ENCODE assay signal across 9 mouse cellular contexts in the genomic region with DNA sequence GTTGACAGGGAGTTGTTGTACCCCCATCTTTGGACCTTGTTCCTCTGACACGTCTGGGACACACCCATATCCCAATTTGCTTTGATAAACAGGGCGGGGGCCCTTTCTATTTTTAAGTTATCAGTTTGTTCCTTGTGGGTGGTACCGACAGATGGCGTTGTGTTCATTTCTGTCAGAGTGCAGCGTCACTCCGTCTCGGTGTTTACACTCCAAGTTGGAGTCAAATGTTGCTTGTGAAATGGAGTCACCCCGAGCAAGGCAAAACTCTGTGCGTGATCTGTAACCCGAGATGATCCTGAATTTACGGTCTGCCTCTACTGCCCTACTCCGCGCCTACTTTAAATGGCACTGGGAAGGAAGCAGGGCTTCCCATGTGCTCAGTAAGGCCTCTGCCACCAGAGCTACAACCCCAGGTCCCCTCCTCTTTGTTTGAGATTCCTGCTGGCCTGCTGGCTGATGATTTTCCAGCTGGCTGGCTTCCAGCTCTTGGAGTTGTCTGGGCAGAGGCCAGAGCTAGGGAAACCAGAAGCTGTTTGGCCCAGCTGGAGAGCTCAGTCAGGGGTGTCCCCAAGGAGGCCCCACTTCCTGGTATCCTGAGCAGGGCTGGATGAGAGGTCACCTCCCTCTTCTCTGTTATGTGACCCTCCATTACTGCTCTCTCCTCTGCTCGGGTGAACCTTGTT. TPM values are rescaled to one million over a fixed set of nuclear protein-coding genes. Genes with fewer than 3 reads are reported as not detected.
DNase-seq lines count a peak whose midpoint lies in the region; ATAC-seq and TF ChIP-seq lines count a peak whose summit lies in the region.
"Had no signal": no experiment of that assay in that cellular context is flagged by ENCODE, and none has a peak within 500 bp of the region (broad histone marks: within the 10 kb centered on the region; RNA-seq: fewer than 3 reads in every experiment).

No protein-coding gene starts in this region.

- ATAC-seq in erythroid progenitor cell, adult 5-6 weeks (replicated peaks; ENCODE audit: low FRiP score, poor library complexity, severe bottlenecking) = peak; percentile 85
- ATAC-seq in heart, embryonic 15.5 days (replicated peaks; ENCODE audit: insufficient number of reproducible peaks, insufficient read depth, low FRiP score, low read depth) = peak; percentile 90
- ATAC-seq in lung, embryonic 15.5 days (ENCODE audit: borderline replicate concordance, extremely low read depth, low FRiP score, low TSS enrichment) = peak; percentile 88
- no peak for ATAC-seq in activated CD4-positive, CD25-positive, alpha-beta regulatory T cell, adult 4 months

- H3K27me3 ChIP-seq in heart, embryonic 15.5 days = no peaks in the 10 kb centered on the region
- no peaks in the 10 kb centered on the region for H3K27me3 ChIP-seq in lung, embryonic 15.5 days

- peak overlapping the region; percentile 52 for H3K4me2 ChIP-seq in heart, embryonic 15.5 days
- H3K4me2 ChIP-seq in lung, embryonic 15.5 days = peak overlapping the region; percentile 47

- H3K9me3 ChIP-seq in ES-E14 (ENCODE audit: control insufficient read depth, insufficient read depth, low read depth, low read length) = no peaks in the 10 kb centered on the region
- no peaks in the 10 kb centered on the region for H3K9me3 ChIP-seq in heart, embryonic 15.5 days (replicated peaks)
- no peaks in the 10 kb centered on the region for H3K9me3 ChIP-seq in lung, embryonic 15.5 days

- in situ Hi-C loops in ES-E14 (cut with MboI; ENCODE audit: low sequenced_read_pairs in 2 of 2, unreplicated experiment in 2 of 2) = no loop called here

- WGBS in heart, embryonic 15.5 days = 7% methylated on average over 14 of the region's 14 CpGs
- 3% methylated on average over 14 of the region's 14 CpGs for WGBS in lung, embryonic 15.5 days

- no peak overlapping the region; a peak in 2 of 4 replicates for H3K4me3 ChIP-seq in ES-E14 (ENCODE audit: insufficient read depth in 1 of 2, low read depth in 1 of 2, low read length in 2 of 2, poor library complexity in 1 of 2, severe bottlenecking in 1 of 2)
- peak overlapping the region; percentile 29 for H3K4me3 ChIP-seq in heart, embryonic 15.5 days
- H3K4me3 ChIP-seq in lung, embryonic 15.5 days = no peak overlapping the region; the same call in 1 of the 2 replicates

- H3K9ac ChIP-seq in ES-E14 (ENCODE audit: insufficient read depth, low read depth, low read length, poor library complexity, severe bottlenecking) = peak overlapping the region; percentile 45; the same call in 1 of the 2 replicates
- H3K9ac ChIP-seq in heart, embryonic 15.5 days = no peak overlapping the region
- H3K9ac ChIP-seq in lung, embryonic 15.5 days = no peak overlapping the region

- H3K27ac ChIP-seq in ES-E14 (ENCODE audit: insufficient read depth, low read depth, low read length, poor library complexity, severe bottlenecking) = peak overlapping the region; percentile 54
- H3K27ac ChIP-seq in heart, embryonic 15.5 days = peak overlapping the region; percentile 90
- peak overlapping the region; percentile 90 for H3K27ac ChIP-seq in lung, embryonic 15.5 days

- no peaks in the 10 kb centered on the region for H3K36me3 ChIP-seq in ES-E14 (ENCODE audit: control insufficient read depth, insufficient read depth, low read length, poor library complexity, severe bottlenecking)
- no peaks in the 10 kb centered on the region for H3K36me3 ChIP-seq in heart, embryonic 15.5 days
- H3K36me3 ChIP-seq in lung, embryonic 15.5 days = no peaks in the 10 kb centered on the region

- peak; percentile 40 for DNase-seq in ES-E14 (ENCODE audit: low read depth, low spot score)
- DNase-seq in adrenal gland, postnatal 14 days = peak; percentile 96
- DNase-seq in kidney, postnatal 14 days = peak; percentile 97
- peak; percentile 97 for DNase-seq in ovary, postnatal 14 days (ENCODE audit: low spot score)

- H3K4me1 ChIP-seq in ES-E14 (ENCODE audit: control insufficient read depth in 2 of 2, insufficient read depth in 2 of 2, low read length in 2 of 2, poor library complexity in 1 of 2) = peaks cover 2 to 14% of the 10 kb centered on the region in 2 experiments; a peak in 2 of 4 replicates
- H3K4me1 ChIP-seq in heart, embryonic 15.5 days (replicated peaks) = peaks cover 21% of the 10 kb centered on the region
- peaks cover 18% of the 10 kb centered on the region for H3K4me1 ChIP-seq in lung, embryonic 15.5 days

TF ChIP-seq in ES-E14, 5 proteins besides CTCF, POLR2A, EP300 and RAD21:
- TF ChIP-seq ZC3H11A (IDR thresholded peaks at IDR 0.05; ENCODE audit: borderline replicate concordance, low read depth, low read length) (no peak), HCFC1 (IDR thresholded peaks at IDR 0.05; ENCODE audit: borderline replicate concordance, insufficient read depth, low read length) (no peak), MAFK (IDR thresholded peaks at IDR 0.05; ENCODE audit: insufficient read depth, low read depth, low read length) (peak; percentile 65; the same call in 1 of the 2 replicates), CHD2 (IDR thresholded peaks at IDR 0.05; ENCODE audit: low read depth, low read length) (no peak), ZNF384 (IDR thresholded peaks at IDR 0.05; ENCODE audit: low read depth, low read length) (no peak)

RNA-seq across cellular contexts. Expression of a gene that starts 13.1 kb away (rescaled TPM):
- 0.36 and 1.4 TPM in 2 replicates for total RNA-seq in ES-E14 (2012; rRNA removed)
- total RNA-seq in adrenal gland, postnatal 14 days (2021) = 0.64 and 1.3 TPM in 2 replicates
- total RNA-seq in erythroid progenitor cell, adult 5-6 weeks (2015; ENCODE audit: low replicate concordance) = 3.2 TPM in 1 of 2 replicates, not detected in the other
- total RNA-seq in erythroid progenitor cell, adult 5-6 weeks (2017; ENCODE audit: low replicate concordance) = not detected in 2 replicates
- polyA plus RNA-seq in heart, embryonic 15.5 days (2015; fragmentation: Nextera tagmentation; extraction: Ambion mirVana) = 0.18 TPM in 1 of 2 replicates, not detected in the other
- polyA plus RNA-seq in lung, embryonic 15.5 days (2015; fragmentation: Nextera tagmentation; extraction: Ambion mirVana) = 0.15 TPM in 1 of 2 replicates, not detected in the other
- under 1 TPM in 1 of 2 experiments, not detected in 1; 0.77 TPM for polyA plus RNA-seq in activated CD4-positive, CD25-positive, alpha-beta regulatory T cell, adult 4 months (2017; shearing (Covaris generic))
- total RNA-seq: layer of hippocampus, adult 8-10 months had no signal

RNA-seq across cellular contexts. Expression of a gene that starts 15.4 kb away (rescaled TPM):
- 1.2 and 1.4 TPM in 2 replicates for total RNA-seq in ES-E14 (2012; rRNA removed)
- total RNA-seq in adrenal gland, postnatal 14 days (2021) = not detected in 2 replicates
- not detected in 2 replicates for total RNA-seq in erythroid progenitor cell, adult 5-6 weeks (2015; ENCODE audit: low replicate concordance)
- not detected in 2 replicates for total RNA-seq in erythroid progenitor cell, adult 5-6 weeks (2017; ENCODE audit: low replicate concordance)
- polyA plus RNA-seq in heart, embryonic 15.5 days (2015; fragmentation: Nextera tagmentation; extraction: Ambion mirVana) = 0.04 and 0.30 TPM in 2 replicates
- 0.05 and 0.12 TPM in 2 replicates for polyA plus RNA-seq in lung, embryonic 15.5 days (2015; fragmentation: Nextera tagmentation; extraction: Ambion mirVana)
- polyA plus RNA-seq in activated CD4-positive, CD25-positive, alpha-beta regulatory T cell, adult 4 months (2017; shearing (Covaris generic)) = 1 to 10 TPM; 1.5 to 1.6 TPM

RNA-seq across cellular contexts. Expression of a gene that starts 21.2 kb away (rescaled TPM):
- 39.6 and 46.9 TPM in 2 replicates for total RNA-seq in ES-E14 (2012; rRNA removed)
- 71.6 and 79.3 TPM in 2 replicates for total RNA-seq in adrenal gland, postnatal 14 days (2021)
- total RNA-seq in erythroid progenitor cell, adult 5-6 weeks (2015; ENCODE audit: low replicate concordance) = 63.1 and 88.4 TPM in 2 replicates
- total RNA-seq in erythroid progenitor cell, adult 5-6 weeks (2017; ENCODE audit: low replicate concordance) = 82.3 and 128 TPM in 2 replicates
- 51.0 and 59.3 TPM in 2 replicates for polyA plus RNA-seq in heart, embryonic 15.5 days (2015; fragmentation: Nextera tagmentation; extraction: Ambion mirVana)
- 83.4 and 85.2 TPM in 2 replicates for polyA plus RNA-seq in lung, embryonic 15.5 days (2015; fragmentation: Nextera tagmentation; extraction: Ambion mirVana)
- polyA plus RNA-seq in activated CD4-positive, CD25-positive, alpha-beta regulatory T cell, adult 4 months (2017; shearing (Covaris generic)) = 10 to 100 TPM; 32.0 to 47.5 TPM

Comparison
In these comparisons a context has a peak if more than half of its experiments do, and no peak if none do; other contexts are left out.
1. DNase-seq: peak in every context shown above with its lines; median percentile 97 in kidney, postnatal 14 days; 97 in ovary, postnatal 14 days; 96 in adrenal gland, postnatal 14 days; 40 in ES-E14.